Mouse (Mus musculus) olfactory bulb, adult 2 months (tissue): ENCODE measurements around the gene Tnfrsf13b. TPM values are rescaled to one million over a fixed set of nuclear protein-coding genes. Genes with fewer than 3 reads are reported as not detected.
"Not testable (repeated sequence)": the region's sequence is repeated elsewhere in the genome, so short reads cannot be mapped to it uniquely, and the experiment has no call there.

Experiments used
- H3K27ac ChIP-seq: fragments of 200-500 bp; 2 replicates; pipeline ENCODE4 v1.5.1; 2012; ENCODE audit warnings: low read depth, low read length; ENCODE audit not compliant: insufficient read depth
- H3K4me1 ChIP-seq: fragments of 200-500 bp; 2 replicates; pipeline ENCODE4 v1.6.1; 2012; ENCODE audit warnings: low read length; ENCODE audit not compliant: control insufficient read depth, insufficient read depth
- H3K4me3 ChIP-seq: fragments of 200-500 bp; 2 replicates; pipeline ENCODE4 v1.5.1; 2012; ENCODE audit warnings: mild to moderate bottlenecking, low read depth, low read length, moderate library complexity; ENCODE audit not compliant: insufficient read depth
- CTCF ChIP-seq: fragments of 200-500 bp; IDR thresholded peaks from 2 replicates; pipeline ENCODE4 v1.5.1; 2012; ENCODE audit warnings: low read depth, mild to moderate bottlenecking, low read length, moderate library complexity; ENCODE audit not compliant: insufficient read depth
- POLR2A ChIP-seq: fragments of 200-500 bp; IDR thresholded peaks from 2 replicates; pipeline ENCODE4 v1.6.1; 2012; ENCODE audit warnings: mild to moderate bottlenecking, low read depth, low read length, moderate library complexity; ENCODE audit not compliant: insufficient read depth
- WGBS: fragments of 180-500 bp; shearing (Covaris S2); methylation state at CpG from one replicate; pipeline ENCODE4 v1.1.7; 2018; 5-methylcytosine and 5-hydroxymethylcytosine counted together
- polyA plus RNA-seq: library from polyadenylated mRNA; stranded (reverse); fragments of >200 nt; gene quantifications from 2 replicates; pipeline ENCODE4 v1.2.4, GENCODE M21; 2012; ENCODE audit warnings: low replicate concordance; ENCODE audit not compliant: missing spikeins, insufficient read depth, insufficient read length

Tnfrsf13b gene
- polyA plus RNA-seq, 1 experiment: not detected

GRCm38 (mm10) chr11:61175778-61176177 lies 49.2 kb downstream of the Tnfrsf13b start:
- no peak overlapping the region for H3K4me3 ChIP-seq
- TF ChIP-seq POLR2A (no peak), CTCF (no peak)
- WGBS: 52% methylated on average over 5 of the region's 5 CpGs

GRCm38 (mm10) chr11:61176321-61176720 lies 49.8 kb downstream of the Tnfrsf13b start:
- no peak for TF ChIP-seq CTCF
- TF ChIP-seq POLR2A: no peak
- 92% methylated on average over 1 of the region's 1 CpGs for WGBS
- Histone ChIP-seq H3K4me3 (no peak overlapping the region), H3K27ac (no peak overlapping the region), H3K4me1 (peaks cover 10% of the 10 kb centered on the region)

More at GRCm38 (mm10) chr11:61175778-61176177, 49.2 kb downstream of the Tnfrsf13b start:
- Histone ChIP-seq H3K4me1 (peaks cover 10% of the 10 kb centered on the region), H3K27ac (no peak overlapping the region)

- Histone ChIP-seq H3K4me1 (no peaks in the 10 kb centered on the region), H3K27ac (no peak overlapping the region), H3K4me3 (no peak overlapping the region)
- TF ChIP-seq CTCF (no peak), POLR2A (no peak)
- 89% methylated on average over 3 of the region's 3 CpGs for WGBS
These were observed 53.8 kb downstream of the Tnfrsf13b start for GRCm38 (mm10) chr11:61180361-61180760.

- TF ChIP-seq CTCF (no peak), POLR2A (no peak)
- no peak overlapping the region for H3K27ac ChIP-seq
- H3K4me1 ChIP-seq: no peaks in the 10 kb centered on the region
- H3K4me3 ChIP-seq: no peak overlapping the region
These were observed 55.1 kb downstream of the Tnfrsf13b start for GRCm38 (mm10) chr11:61181624-61182023.

GRCm38 (mm10) chr11:61183820-61184219 lies 57.3 kb downstream of the Tnfrsf13b start:
- no peak overlapping the region for H3K4me3 ChIP-seq
- 46% methylated on average over 1 of the region's 1 CpGs for WGBS
- H3K27ac ChIP-seq: no peak overlapping the region
- TF ChIP-seq CTCF (no peak), POLR2A (no peak)
- H3K4me1 ChIP-seq: no peaks in the 10 kb centered on the region

GRCm38 (mm10) chr11:61190776-61191175 lies 64.2 kb downstream of the Tnfrsf13b start:
- Histone ChIP-seq H3K4me3 (no peak overlapping the region), H3K27ac (no peak overlapping the region), H3K4me1 (peaks cover 3% of the 10 kb centered on the region)
- WGBS: 62% methylated on average over 2 of the region's 2 CpGs
- TF ChIP-seq CTCF: no peak
- no peak for TF ChIP-seq POLR2A

- not testable (repeated sequence) for H3K27ac ChIP-seq, H3K4me1 ChIP-seq, H3K4me3 ChIP-seq
- WGBS: 92% methylated on average over 9 of the region's 10 CpGs
These were observed 65.6 kb downstream of the Tnfrsf13b start for GRCm38 (mm10) chr11:61192123-61192522.

- peaks cover 3% of the 10 kb centered on the region for H3K4me1 ChIP-seq
- H3K4me3 ChIP-seq: no peak overlapping the region
- WGBS: 100% methylated on average over 2 of the region's 2 CpGs
- TF ChIP-seq CTCF (no peak), POLR2A (no peak)
- H3K27ac ChIP-seq: no peak overlapping the region
These were observed 66.2 kb downstream of the Tnfrsf13b start for GRCm38 (mm10) chr11:61192779-61193178.

GRCm38 (mm10) chr11:61193392-61193791 lies 66.8 kb downstream of the Tnfrsf13b start:
- Histone ChIP-seq H3K27ac (no peak overlapping the region), H3K4me3 (no peak overlapping the region), H3K4me1 (peaks cover 3% of the 10 kb centered on the region)
- WGBS: 2% methylated on average over 9 of the region's 9 CpGs
- TF ChIP-seq CTCF (peak; percentile 87), POLR2A (no peak)
